Mouse (Mus musculus) inflammation-experienced regulatory T-cells (primary cell): ENCODE data around the gene Sinhcaf. TPM values are rescaled to one million over a fixed set of nuclear protein-coding genes. Genes with fewer than 3 reads are reported as not detected.

Source experiments
- polyA plus RNA-seq, 2 experiments: library from polyadenylated mRNA; unstranded; fragments of 100-300 nt; shearing (Covaris generic); gene quantifications; one replicate each; pipeline ENCODE4 v1.2.1; 2017

The Sinhcaf gene
- 10 to 100 TPM; 30.9 to 44.6 TPM for polyA plus RNA-seq

DNA sequence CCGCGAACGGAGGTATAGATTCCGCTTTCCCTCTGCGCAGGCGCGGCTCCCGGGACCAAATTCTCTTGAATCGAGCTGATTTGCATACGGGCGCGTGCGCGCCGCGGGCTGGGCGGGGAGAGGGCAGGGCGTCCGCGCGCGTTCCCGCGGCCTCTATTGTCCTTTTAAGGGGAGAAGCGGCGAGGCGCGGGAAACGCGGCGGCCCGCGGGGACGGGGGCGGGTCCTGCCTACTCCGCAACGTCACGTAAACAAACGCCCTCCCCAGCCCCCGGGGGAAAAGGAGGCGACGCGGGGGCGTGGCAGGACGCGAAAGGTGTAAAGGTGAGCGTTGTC lies at the start of gene Sinhcaf:
Gene Sinhcaf, minus strand, starts transcription at position 59 of the 334 bp plus-strand sequence.

GRCm38 (mm10) chr6:148895773-148896506 lies 50.3 kb downstream of the Sinhcaf start, which contains the start of gene Caprin2:
Gene Caprin2 (minus strand): TSS chr6:148896237.

Other genes with a start within 250 kb of the Sinhcaf start
- gene Ipo8, start 115.0 kb downstream of the Sinhcaf start, polyA plus RNA-seq = 10 to 100 TPM; 34.5 to 37.9 TPM
- 10 to 100 TPM in 1 of 2 experiments, 1 to 10 TPM in 1; 5.4 to 13.9 TPM for gene Caprin2, start 50.2 kb downstream of the Sinhcaf start, polyA plus RNA-seq
- gene Dennd5b, start 155.2 kb upstream of the Sinhcaf start, polyA plus RNA-seq = 1 to 10 TPM in 1 of 2 experiments, under 1 TPM in 1; 0.94 to 2.5 TPM
- gene Gm10203, start 183.7 kb upstream of the Sinhcaf start, polyA plus RNA-seq = not detected
- 10 to 100 TPM; 40.9 to 65.6 TPM for gene Etfbkmt, start 193.4 kb upstream of the Sinhcaf start, polyA plus RNA-seq
- 10 to 100 TPM; 26.1 to 27.4 TPM for gene Amn1, start 242.2 kb upstream of the Sinhcaf start, polyA plus RNA-seq